Mouse (Mus musculus): ENCODE data around the gene Pecr. TPM values are rescaled to one million over a fixed set of nuclear protein-coding genes. Genes with fewer than 3 reads are reported as not detected.

Gene Pecr
- total and polyA plus RNA-seq, 2 experiments from 2014 or later, result 0.95 to 31.7 TPM

DNA sequence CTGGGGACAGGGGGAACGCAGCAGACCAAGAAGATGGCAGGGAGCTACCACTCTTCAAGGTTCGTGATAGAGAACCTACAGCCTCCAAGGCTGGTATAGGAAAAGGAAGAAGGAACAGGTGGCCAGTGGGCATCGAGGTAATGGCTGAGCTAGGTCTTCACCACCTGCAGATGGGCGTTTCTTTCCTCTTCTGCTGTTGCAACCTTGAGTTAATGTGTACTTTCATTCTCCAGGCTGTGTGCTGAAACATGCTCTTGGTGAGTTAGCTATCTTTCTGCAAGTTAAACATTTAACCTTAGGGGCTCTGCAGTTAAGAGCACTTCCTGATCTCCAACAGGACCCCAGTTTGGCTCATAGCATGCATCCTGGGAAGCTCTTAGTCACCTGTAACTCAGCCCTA lies 3.8 kb upstream of the Pecr start:
- DNase-seq (ENCODE audit: low spot score), result no peak

DNA sequence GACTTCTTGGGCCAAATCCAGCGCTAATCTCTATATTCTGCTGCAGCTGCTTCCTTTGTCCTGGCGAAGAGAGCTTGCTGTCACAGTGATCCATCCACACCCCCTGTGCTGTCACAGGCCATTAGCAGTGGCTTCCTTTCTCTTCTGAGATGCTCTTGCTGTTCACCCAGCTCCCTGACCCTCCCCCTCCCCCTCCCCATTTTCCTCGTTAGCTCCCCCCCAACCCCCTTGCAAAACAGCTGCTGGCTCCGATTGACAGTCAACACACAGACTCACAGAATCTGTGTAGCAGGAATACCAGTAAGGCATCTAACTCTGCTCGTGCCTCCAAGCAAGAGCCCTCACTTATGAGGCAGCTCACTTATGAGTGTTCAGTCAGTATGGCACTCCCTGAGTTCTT lies 2.8 kb upstream of the Pecr start:
- DNase-seq (ENCODE audit: low spot score), result no peak
- Histone ChIP-seq H3K36me3 (replicated peaks; ENCODE audit: control insufficient read depth, insufficient read depth, low read length) (no peaks in the 10 kb centered on the region), H3K27me3 (ENCODE audit: control insufficient read depth, insufficient read depth, low read length) (no peaks in the 10 kb centered on the region), H3K4me3 (ENCODE audit: low read depth, low read length) (no peak overlapping the region), H3K27ac (ENCODE audit: low read depth) (no peak overlapping the region), H3K4me2 (ENCODE audit: low read depth, low read length) (no peak overlapping the region), H3K4me1 (ENCODE audit: control insufficient read depth, insufficient read depth) (no peaks in the 10 kb centered on the region), H3K9me3 (replicated peaks; ENCODE audit: control insufficient read depth, low read length) (no peaks in the 10 kb centered on the region), H3K9ac (replicated peaks; ENCODE audit: low read depth, low read length) (no peak overlapping the region)
- WGBS, result 34% methylated on average over 5 of the region's 5 CpGs
- no peak for ATAC-seq (ENCODE audit: insufficient read depth, low read depth)
- TF ChIP-seq EP300 (IDR thresholded peaks at IDR 0.05; ENCODE audit: low read depth) (no peak), CTCF (IDR thresholded peaks at IDR 0.05; ENCODE audit: low read depth) (no peak)

More for the DNA sequence above, 3.8 kb upstream of the Pecr start:
- ATAC-seq (ENCODE audit: insufficient read depth, low read depth), result no peak
- H3K27me3 ChIP-seq (ENCODE audit: control insufficient read depth, insufficient read depth, low read length), result no peaks in the 10 kb centered on the region
- no peak overlapping the region for H3K9ac ChIP-seq (replicated peaks; ENCODE audit: low read depth, low read length)
- WGBS, result 75% methylated on average over 4 of the region's 4 CpGs
- no peaks in the 10 kb centered on the region for H3K36me3 ChIP-seq (replicated peaks; ENCODE audit: control insufficient read depth, insufficient read depth, low read length)
- no peaks in the 10 kb centered on the region for H3K9me3 ChIP-seq (replicated peaks; ENCODE audit: control insufficient read depth, low read length)
- H3K27ac ChIP-seq (ENCODE audit: low read depth), result no peak overlapping the region
- no peaks in the 10 kb centered on the region for H3K4me1 ChIP-seq (ENCODE audit: control insufficient read depth, insufficient read depth)
- no peak overlapping the region for H3K4me3 ChIP-seq (ENCODE audit: low read depth, low read length)
- no peak for TF ChIP-seq CTCF (IDR thresholded peaks at IDR 0.05; ENCODE audit: low read depth)
- no peak for TF ChIP-seq EP300 (IDR thresholded peaks at IDR 0.05; ENCODE audit: low read depth)
- H3K4me2 ChIP-seq (ENCODE audit: low read depth, low read length), result no peak overlapping the region

DNA sequence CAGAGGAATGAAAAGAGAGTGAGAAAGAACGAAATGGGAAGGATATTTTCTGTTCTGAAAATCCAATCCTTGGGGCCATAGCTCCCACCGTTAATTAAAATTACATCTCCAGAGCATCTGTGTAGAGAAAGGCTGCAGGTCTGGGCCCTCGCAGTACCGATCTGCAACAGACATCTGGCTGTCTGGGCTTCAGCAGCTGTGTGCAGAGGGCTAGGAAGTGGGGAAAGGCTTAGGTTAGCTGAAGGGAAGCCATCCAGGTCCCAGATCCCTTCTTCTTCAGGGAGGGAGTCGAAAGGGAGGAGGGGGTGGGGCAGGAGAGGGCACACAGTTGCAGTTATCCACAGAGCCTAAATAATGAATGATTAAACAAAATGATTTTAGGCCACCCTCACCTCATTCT lies 425 bp upstream of the Pecr start:
- no peaks in the 10 kb centered on the region for H3K9me3 ChIP-seq (replicated peaks; ENCODE audit: control insufficient read depth, low read length)
- no peak for DNase-seq (ENCODE audit: low spot score)
- WGBS, result 8% methylated on average over 5 of the region's 5 CpGs
- H3K4me2 ChIP-seq (ENCODE audit: low read depth, low read length), result peak overlapping the region; percentile 86
- H3K4me3 ChIP-seq (ENCODE audit: low read depth, low read length), result peak overlapping the region; percentile 63
- H3K9ac ChIP-seq (replicated peaks; ENCODE audit: low read depth, low read length), result no peak overlapping the region
- no peaks in the 10 kb centered on the region for H3K36me3 ChIP-seq (replicated peaks; ENCODE audit: control insufficient read depth, insufficient read depth, low read length)
- no peaks in the 10 kb centered on the region for H3K4me1 ChIP-seq (ENCODE audit: control insufficient read depth, insufficient read depth)
- no peak overlapping the region for H3K27ac ChIP-seq (ENCODE audit: low read depth)
- TF ChIP-seq CTCF (IDR thresholded peaks at IDR 0.05; ENCODE audit: low read depth) (no peak), EP300 (IDR thresholded peaks at IDR 0.05; ENCODE audit: low read depth) (no peak)
- H3K27me3 ChIP-seq (ENCODE audit: control insufficient read depth, insufficient read depth, low read length), result no peaks in the 10 kb centered on the region
- ATAC-seq (ENCODE audit: insufficient read depth, low read depth), result no peak

DNA sequence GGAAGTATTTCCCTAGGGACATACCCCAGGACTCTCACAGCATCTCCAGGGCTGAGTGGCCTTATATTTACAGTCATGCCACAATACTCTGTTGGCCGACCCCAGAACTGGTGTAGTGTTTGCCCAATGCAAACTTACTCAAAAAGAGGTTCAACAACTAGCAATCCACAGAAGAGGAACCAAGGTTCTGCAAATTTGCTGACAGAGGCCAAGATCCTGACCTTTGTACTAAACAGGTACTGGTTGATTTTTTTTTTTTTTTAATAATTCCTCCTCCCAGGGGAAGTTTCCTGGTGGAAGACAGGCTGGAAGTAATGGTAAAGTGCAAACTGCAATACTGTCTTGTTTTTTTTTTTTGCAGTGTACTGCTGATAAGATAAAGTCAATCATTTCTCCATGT lies 1.5 kb downstream of the Pecr start:
- 65% methylated on average over 1 of the region's 1 CpGs for WGBS
- Histone ChIP-seq H3K9ac (replicated peaks; ENCODE audit: low read depth, low read length) (no peak overlapping the region), H3K4me2 (ENCODE audit: low read depth, low read length) (no peak overlapping the region), H3K27ac (ENCODE audit: low read depth) (no peak overlapping the region), H3K9me3 (replicated peaks; ENCODE audit: control insufficient read depth, low read length) (no peaks in the 10 kb centered on the region), H3K27me3 (ENCODE audit: control insufficient read depth, insufficient read depth, low read length) (no peaks in the 10 kb centered on the region), H3K36me3 (replicated peaks; ENCODE audit: control insufficient read depth, insufficient read depth, low read length) (no peaks in the 10 kb centered on the region), H3K4me1 (ENCODE audit: control insufficient read depth, insufficient read depth) (no peaks in the 10 kb centered on the region), H3K4me3 (ENCODE audit: low read depth, low read length) (no peak overlapping the region)
- ATAC-seq (ENCODE audit: insufficient read depth, low read depth) (no peak), DNase-seq (ENCODE audit: low spot score) (no peak)
- TF ChIP-seq EP300 (IDR thresholded peaks at IDR 0.05; ENCODE audit: low read depth) (no peak), CTCF (IDR thresholded peaks at IDR 0.05; ENCODE audit: low read depth) (no peak)

DNA sequence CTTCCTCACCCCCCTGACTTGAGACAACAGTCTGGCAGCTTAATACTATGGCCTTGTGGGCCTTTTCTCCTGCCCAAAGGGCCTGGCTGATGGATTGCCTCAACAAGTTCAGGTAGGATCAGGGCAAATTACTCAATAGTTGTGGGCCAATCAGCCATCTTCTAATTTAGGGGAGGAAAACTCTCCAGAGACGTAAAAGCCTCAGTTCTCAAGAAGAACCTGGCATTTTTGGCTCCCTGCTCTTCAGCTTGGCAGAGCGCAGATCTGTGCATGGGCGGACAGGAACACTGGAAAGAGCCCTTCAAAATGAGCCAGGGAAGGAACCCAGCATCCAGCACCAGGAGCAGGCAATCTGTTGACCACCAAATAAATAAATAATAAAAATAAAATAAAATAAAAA lies 6.0 kb downstream of the Pecr start:
- Histone ChIP-seq H3K4me3 (ENCODE audit: low read depth, low read length) (no peak overlapping the region), H3K36me3 (replicated peaks; ENCODE audit: control insufficient read depth, insufficient read depth, low read length) (peaks cover 7% of the 10 kb centered on the region; the same call in 1 of the 2 replicates), H3K27me3 (ENCODE audit: control insufficient read depth, insufficient read depth, low read length) (no peaks in the 10 kb centered on the region), H3K9me3 (replicated peaks; ENCODE audit: control insufficient read depth, low read length) (no peaks in the 10 kb centered on the region), H3K4me2 (ENCODE audit: low read depth, low read length) (no peak overlapping the region), H3K27ac (ENCODE audit: low read depth) (no peak overlapping the region), H3K9ac (replicated peaks; ENCODE audit: low read depth, low read length) (no peak overlapping the region), H3K4me1 (ENCODE audit: control insufficient read depth, insufficient read depth) (no peaks in the 10 kb centered on the region)
- WGBS, result 90% methylated on average over 3 of the region's 3 CpGs
- no peak for TF ChIP-seq CTCF (IDR thresholded peaks at IDR 0.05; ENCODE audit: low read depth)
- no peak for TF ChIP-seq EP300 (IDR thresholded peaks at IDR 0.05; ENCODE audit: low read depth)
- DNase-seq (ENCODE audit: low spot score) (no peak), ATAC-seq (ENCODE audit: insufficient read depth, low read depth) (no peak)

DNA sequence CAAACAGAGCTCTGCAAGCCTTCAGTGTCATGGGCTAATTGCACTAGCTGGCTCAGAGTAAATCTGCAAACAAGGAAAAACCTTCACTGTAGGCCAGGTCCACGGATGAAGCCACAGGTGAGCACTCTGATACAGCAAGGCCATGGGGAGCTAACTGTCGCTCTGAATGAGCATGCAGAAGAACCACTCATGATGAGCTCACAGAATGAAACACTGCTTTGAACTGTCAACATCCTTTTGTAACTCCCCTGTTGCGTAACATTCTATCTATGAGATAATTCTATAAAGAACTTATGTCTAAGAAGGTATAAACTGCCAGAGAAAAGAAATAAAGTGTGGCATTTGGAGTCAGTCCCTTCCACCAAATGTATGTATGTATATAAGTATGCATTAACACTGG lies 21.0 kb downstream of the Pecr start:
- no peaks in the 10 kb centered on the region for H3K9me3 ChIP-seq (replicated peaks; ENCODE audit: control insufficient read depth, low read length)
- no peak for ATAC-seq (ENCODE audit: insufficient read depth, low read depth)
- DNase-seq (ENCODE audit: low spot score), result no peak
- WGBS, result 86% methylated on average over 3 of the region's 3 CpGs
- no peak overlapping the region for H3K9ac ChIP-seq (replicated peaks; ENCODE audit: low read depth, low read length)
- no peak overlapping the region for H3K4me3 ChIP-seq (ENCODE audit: low read depth, low read length)
- TF ChIP-seq EP300 (IDR thresholded peaks at IDR 0.05; ENCODE audit: low read depth) (no peak), CTCF (IDR thresholded peaks at IDR 0.05; ENCODE audit: low read depth) (no peak)
- H3K4me1 ChIP-seq (ENCODE audit: control insufficient read depth, insufficient read depth), result no peaks in the 10 kb centered on the region
- no peaks in the 10 kb centered on the region for H3K27me3 ChIP-seq (ENCODE audit: control insufficient read depth, insufficient read depth, low read length)
- no peak overlapping the region for H3K4me2 ChIP-seq (ENCODE audit: low read depth, low read length)
- H3K36me3 ChIP-seq (replicated peaks; ENCODE audit: control insufficient read depth, insufficient read depth, low read length), result peaks cover 15% of the 10 kb centered on the region
- no peak overlapping the region for H3K27ac ChIP-seq (ENCODE audit: low read depth)
